Mouse (Mus musculus) heart, postnatal 0 days (tissue): Measurements from ENCODE around the gene Dnaaf1.

Experiments
- CTCF ChIP-seq: IDR thresholded peaks from 2 replicates; pipeline ENCODE4 v1.5.1; 2016; ENCODE audit warnings: antibody characterized with exemption, control low read depth, low read depth
- EP300 ChIP-seq: IDR thresholded peaks from 2 replicates; pipeline ENCODE4 v1.6.1; 2016; ENCODE audit warnings: antibody characterized with exemption, low read depth

DNA sequence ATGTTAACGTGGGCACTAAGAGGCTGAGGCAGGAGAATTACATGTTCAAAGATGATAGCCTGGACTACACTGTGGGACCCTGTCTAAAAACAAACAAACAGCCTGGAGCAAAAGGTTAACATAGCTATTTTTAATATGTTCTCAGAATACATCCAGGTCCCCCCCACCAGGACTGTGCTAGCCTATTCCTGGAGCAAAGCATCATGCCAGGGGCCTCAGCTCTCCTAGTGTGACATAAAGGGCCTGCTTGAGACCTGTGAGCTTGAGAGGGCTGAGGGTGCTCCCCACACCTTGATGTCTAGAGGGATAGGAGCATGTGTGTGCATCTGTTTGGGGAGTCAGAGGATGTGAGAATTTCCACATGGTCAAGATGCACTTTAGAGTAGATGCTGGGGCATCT, 48.7 kb downstream of the Dnaaf1 start:
- no peak for TF ChIP-seq CTCF
- no peak for TF ChIP-seq EP300
